Mouse (Mus musculus) right cerebral cortex, postnatal 25 days (tissue): Measurements from ENCODE around the gene Armc8.

Source experiments
- DNase-seq: peaks from one replicate; pipeline ENCODE4 v3.0.0; 2022

Armc8 gene

DNA sequence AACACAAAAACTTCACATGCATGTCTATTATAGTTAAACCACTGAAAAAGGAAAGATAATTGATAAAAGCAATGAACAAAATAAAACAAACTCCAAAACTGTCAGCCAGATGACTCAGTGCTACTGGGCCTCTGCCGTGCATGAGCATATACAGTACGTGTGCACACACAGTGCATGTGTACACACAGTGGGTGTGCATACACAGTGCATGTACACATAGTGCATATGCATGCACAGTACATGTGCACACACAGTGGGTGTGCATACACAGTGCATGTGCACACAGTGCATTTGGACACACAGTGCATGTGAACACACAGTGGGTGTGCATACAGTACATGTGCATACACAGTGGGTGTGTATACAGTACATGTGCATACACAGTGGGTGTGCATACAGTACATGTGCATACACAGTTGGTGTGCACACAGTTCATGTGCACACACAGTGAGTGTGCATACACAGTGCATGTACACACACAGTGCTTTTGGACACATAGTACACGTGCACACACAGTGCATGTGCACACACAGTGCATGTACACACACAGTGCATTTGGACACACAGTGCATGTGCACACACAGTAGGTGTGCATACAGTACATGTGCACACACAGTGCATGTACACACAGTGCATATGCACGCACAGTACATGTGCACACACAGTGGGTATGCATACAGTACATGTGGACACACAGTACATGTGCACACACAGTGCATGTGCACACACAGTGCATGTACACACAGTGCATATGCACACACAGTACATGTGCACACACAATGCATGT, 126.9 kb downstream of the Armc8 start:
- no peak for DNase-seq

- peak; percentile 77 for DNase-seq
Observed at GRCm38 (mm10) chr9:99440941-99441340, 127.8 kb downstream of the Armc8 start.

DNA sequence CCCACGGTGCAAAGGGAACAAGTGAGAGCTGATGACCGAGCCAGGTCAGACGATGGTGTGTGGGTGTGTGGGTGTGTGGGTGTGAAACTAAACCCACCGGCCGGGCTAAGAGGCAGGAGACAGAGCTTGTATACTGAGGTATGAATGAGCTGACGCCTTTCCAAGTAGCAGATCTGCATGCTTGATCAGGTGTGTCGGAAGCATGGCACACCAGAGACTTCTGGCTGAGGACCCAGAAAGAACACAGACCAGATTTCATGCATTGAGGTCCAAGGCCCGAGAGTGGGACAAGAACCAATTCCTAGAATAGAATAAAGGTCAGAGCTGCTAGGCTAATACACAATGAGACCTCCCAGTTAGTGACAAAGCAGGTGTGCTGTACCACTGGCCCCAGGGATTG, 129.6 kb downstream of the Armc8 start:
- no peak for DNase-seq

- no peak for DNase-seq
Observed at GRCm38 (mm10) chr9:99437781-99438565, 130.7 kb downstream of the Armc8 start.

- no peak for DNase-seq
Observed at GRCm38 (mm10) chr9:99437031-99437764, 131.5 kb downstream of the Armc8 start, which contains the start of gene Mras. Gene Mras, minus strand, starts transcription at chr9:99437381.

DNA sequence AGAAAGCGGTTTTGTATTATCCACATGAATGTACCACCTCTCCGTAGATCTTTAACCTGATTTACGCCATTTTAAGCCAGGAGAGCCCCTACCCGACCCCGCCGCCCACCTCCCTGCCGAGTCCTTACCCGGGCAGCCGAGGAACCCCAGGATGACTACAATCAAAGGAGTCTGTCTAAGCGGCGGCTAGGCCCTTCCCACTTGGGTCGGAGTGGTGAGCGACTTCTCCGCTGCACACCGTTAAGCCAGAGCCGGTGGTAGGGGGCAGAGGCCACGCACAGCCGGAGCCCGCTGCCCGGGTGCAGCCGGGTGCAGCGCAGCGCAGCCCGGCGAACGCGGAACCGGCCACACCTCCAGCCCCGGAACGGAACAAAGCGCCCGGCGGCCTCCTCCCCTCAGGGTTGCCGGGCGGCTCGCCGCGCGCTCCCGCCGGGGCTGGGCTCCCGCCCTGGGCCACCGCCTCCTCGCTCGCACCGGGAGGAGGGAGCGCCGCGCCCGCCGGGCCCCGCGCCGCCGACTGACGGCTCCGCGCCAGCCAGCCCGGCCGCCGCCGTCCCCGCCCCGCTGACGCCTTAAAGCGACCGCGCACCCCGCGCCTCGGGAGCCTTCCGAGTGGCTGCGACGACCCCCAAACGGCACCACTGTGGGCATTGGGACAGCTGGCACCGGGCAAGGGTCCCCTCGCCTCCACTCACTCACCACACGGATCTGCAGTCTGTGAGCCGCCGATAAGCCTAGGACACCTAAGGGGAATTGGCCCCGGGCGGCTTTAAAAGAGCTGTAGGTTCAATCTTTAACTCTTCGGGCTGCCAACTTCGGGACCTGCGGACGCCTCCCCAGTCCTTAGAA, 132.3 kb downstream of the Armc8 start:
- DNase-seq = peak; percentile 88

GRCm38 (mm10) chr9:99435619-99436181, 133.0 kb downstream of the Armc8 start:
- peak; percentile 55 for DNase-seq

DNA sequence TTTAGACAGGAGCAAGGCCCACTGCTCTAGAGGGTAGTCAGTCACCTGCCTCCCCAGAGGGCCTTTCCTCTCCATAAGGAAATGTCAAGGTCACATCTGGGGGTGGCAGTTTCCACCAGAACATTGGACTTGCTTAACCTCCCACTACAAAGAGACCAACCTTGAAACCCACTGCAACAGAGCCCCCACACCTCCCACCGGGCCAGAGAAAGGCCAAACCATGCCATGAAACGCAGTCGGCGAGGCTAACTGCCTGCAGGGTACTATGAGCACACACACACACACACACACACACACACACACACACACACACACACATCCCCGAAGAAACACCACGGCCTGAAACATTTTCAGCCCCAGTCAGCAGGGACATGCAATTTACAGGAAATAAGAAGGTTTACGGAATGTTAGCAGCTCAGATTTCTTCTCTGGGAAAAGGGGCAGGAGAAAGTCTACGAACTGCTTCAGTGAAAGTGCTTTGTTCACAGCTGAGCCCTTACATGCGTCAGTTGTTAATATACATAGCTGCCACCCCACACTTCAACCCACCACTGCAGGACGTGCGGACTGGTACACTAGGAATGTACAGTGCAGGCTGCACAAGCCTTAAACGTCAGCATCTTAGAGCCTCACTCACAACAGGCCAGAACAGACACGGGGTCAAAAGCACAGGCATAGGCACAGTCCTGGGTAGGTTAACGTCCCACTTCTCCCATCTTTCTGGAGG, 133.6 kb downstream of the Armc8 start:
- DNase-seq = peak; percentile 70

DNA sequence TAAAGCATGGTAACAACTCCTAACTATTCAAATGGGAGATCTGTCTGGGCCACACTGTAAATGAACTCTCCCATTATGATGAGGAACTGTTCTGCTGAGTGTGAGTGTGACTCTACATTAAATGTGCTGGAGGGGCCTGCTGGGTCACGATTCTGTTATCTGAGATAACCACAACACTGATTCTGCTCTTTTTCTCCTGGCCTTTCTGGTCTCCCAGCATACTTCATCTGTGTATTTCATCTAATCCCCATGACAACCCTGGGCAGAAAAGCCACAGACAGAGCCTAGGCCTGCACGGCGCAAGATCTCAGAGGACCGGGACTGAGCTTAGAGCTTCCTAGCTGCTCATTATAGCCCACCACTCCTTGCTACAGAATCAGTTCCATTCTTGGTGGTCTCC, 136.2 kb downstream of the Armc8 start:
- DNase-seq = no peak

DNA sequence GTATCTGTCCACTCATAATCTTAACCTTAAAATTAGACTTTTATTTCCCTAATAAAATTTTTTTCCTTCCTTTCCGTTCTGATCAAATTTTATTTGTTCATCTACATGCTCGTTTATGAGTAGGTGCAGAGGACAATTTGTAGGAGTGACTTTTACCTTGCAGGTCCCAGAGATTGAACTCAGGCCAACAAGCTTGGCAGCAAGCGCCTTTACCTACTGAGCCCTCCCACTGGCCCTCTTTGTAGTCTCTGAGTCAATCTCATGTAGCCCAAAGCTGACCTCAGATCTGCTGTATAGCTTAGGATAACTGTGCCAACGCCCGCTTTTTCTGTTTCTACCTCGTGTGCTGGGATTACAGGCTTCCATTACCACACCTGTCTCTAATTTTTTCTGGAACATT, 136.7 kb downstream of the Armc8 start:
- DNase-seq = no peak

DNA sequence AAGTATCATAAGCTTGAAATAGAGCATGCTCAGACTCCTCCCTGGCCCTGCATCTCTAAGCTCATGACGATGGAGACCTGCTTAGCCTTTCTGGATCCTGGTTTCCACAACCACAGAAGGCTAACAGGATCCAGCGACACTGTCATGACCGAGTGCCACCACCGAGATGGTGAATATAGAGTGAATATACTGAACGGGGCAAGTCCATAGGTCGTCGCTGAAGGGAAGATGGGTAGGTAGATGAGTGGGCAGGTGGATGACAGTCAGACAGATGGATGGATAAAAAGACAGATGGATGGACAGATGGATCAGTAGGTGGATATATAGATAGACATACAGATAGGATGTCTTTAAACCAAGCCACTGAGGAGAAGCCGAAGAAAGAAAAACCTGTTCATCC, 137.4 kb downstream of the Armc8 start:
- peak; percentile 57 for DNase-seq

GRCm38 (mm10) chr9:99430806-99431205, 137.9 kb downstream of the Armc8 start:
- DNase-seq = no peak

DNA sequence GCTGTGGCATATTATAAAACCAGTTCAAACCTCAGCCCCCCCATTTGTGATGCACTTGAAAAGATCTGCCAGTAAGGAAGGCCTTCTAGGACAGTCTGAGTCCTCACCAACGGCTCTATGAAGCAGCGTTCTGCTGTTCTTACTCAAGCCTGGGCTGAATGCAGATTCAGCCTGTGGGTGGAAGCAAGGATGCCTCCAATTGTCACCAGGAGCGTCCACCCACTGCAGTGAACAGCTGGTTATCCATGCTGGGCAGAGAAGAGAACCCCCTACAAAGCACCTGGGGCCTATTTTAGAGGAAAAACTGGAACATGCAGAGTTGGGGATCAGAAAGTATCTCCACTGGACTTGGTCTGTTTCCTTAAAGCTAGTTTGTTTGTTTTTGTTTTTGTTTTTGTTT, 138.9 kb downstream of the Armc8 start:
- peak; percentile 64 for DNase-seq

- DNase-seq = no peak
Observed at GRCm38 (mm10) chr9:99428601-99429331, 139.9 kb downstream of the Armc8 start.
